ENCODE assay signal across 23 mouse cellular contexts in genomic region chr1:53210136-53210535, GRCm38 (mm10). TPM values are rescaled to one million over a fixed set of nuclear protein-coding genes. Genes with fewer than 3 reads are reported as not detected.
"Had no signal": no experiment of that assay in that cellular context is flagged by ENCODE, and none has a peak within 500 bp of the region (broad histone marks: within the 10 kb centered on the region; RNA-seq: fewer than 3 reads in every experiment).

No protein-coding gene starts in this region.

- H3K27me3 ChIP-seq: neural tube, embryonic 15.5 days; stomach, embryonic 15.5 days had no signal

- H3K9ac ChIP-seq: neural tube, embryonic 15.5 days; stomach, embryonic 15.5 days had no signal

- H3K36me3 ChIP-seq: neural tube, embryonic 15.5 days; stomach, embryonic 15.5 days had no signal

- H3K4me3 ChIP-seq: neural tube, embryonic 15.5 days; stomach, embryonic 15.5 days had no signal

- DNase-seq: retina, postnatal 1 day; right cerebral cortex, adult 18-20 months; right cerebral cortex, postnatal 14 days; right cerebral cortex, postnatal 25 days; right cerebral cortex, postnatal 4 days; spleen, adult 18-20 months; thymus, adult 18-20 months; thymus, adult 2 months; thymus, postnatal 14 days; thymus, postnatal 25 days; thymus, postnatal 36 days; thymus, postnatal 4 days had no signal

- H3K27ac ChIP-seq: neural tube, embryonic 15.5 days; stomach, embryonic 15.5 days; stomach, postnatal 0 days had no signal

- H3K9me3 ChIP-seq: neural tube, embryonic 15.5 days; stomach, embryonic 15.5 days had no signal

- H3K4me1 ChIP-seq: neural tube, embryonic 15.5 days; stomach, embryonic 15.5 days had no signal

- H3K4me2 ChIP-seq: neural tube, embryonic 15.5 days; stomach, embryonic 15.5 days had no signal

RNA-seq across cellular contexts. Expression of gene 1700019A02Rik, which starts 22.7 kb away (rescaled TPM):
- total RNA-seq: neutrophil, adult 5-6 weeks had no signal
- polyA plus RNA-seq: neural tube, embryonic 14.5 days; neural tube, embryonic 15.5 days; small intestine, adult 2 months; spleen, adult 2 months; stomach, embryonic 14.5 days; stomach, embryonic 15.5 days; stomach, embryonic 16.5 days; stomach, postnatal 0 days; thymus, adult 2 months; thymus, postnatal 0 days; urinary bladder, adult 2 months had no signal
